Mouse (Mus musculus) cortical plate, adult 2 months (tissue): ENCODE data around the gene Gm20390. TPM values are rescaled to one million over a fixed set of nuclear protein-coding genes. Genes with fewer than 3 reads are reported as not detected.

Experiments
- H3K27ac ChIP-seq: fragments of 200-500 bp; 2 replicates; pipeline ENCODE4 v1.5.1; 2012; ENCODE audit warnings: low read length, control low read depth, inconsistent platforms; ENCODE audit not compliant: insufficient read depth
- H3K4me1 ChIP-seq: fragments of 200-500 bp; 2 replicates; pipeline ENCODE4 v1.6.1; 2011; ENCODE audit warnings: low read length; ENCODE audit not compliant: control insufficient read depth, insufficient read depth
- H3K4me3 ChIP-seq: fragments of 200-500 bp; 2 replicates; pipeline ENCODE4 v1.5.1; 2011; ENCODE audit warnings: mild to moderate bottlenecking, low read length, control low read depth; ENCODE audit not compliant: insufficient read depth
- CTCF ChIP-seq: fragments of 200-500 bp; IDR thresholded peaks from 2 replicates; pipeline ENCODE4 v1.5.1; 2011; ENCODE audit warnings: mild to moderate bottlenecking, control low read depth, low read length; ENCODE audit not compliant: insufficient read depth; ENCODE audit errors: extremely low read depth
- POLR2A ChIP-seq: fragments of 200-500 bp; IDR thresholded peaks from 2 replicates; pipeline ENCODE4 v1.6.1; 2011; ENCODE audit warnings: mild to moderate bottlenecking, low read length, control low read depth; ENCODE audit not compliant: insufficient read depth; ENCODE audit errors: extremely low read depth
- polyA plus RNA-seq: library from polyadenylated mRNA; depleted of rRNA; stranded (reverse); fragments of >200 nt; gene quantifications from 2 replicates; pipeline ENCODE4 v1.2.3, GENCODE M21; 2012; rRNA removed

Gm20390 gene
- polyA plus RNA-seq, 1 experiment: 67.5 TPM

GRCm38 (mm10) chr11:93908829-93909228 is 59.3 kb downstream of the Gm20390 start:
- no peak overlapping the region for H3K27ac ChIP-seq
- no peak overlapping the region for H3K4me3 ChIP-seq
- TF ChIP-seq CTCF: no peak
- TF ChIP-seq POLR2A: no peak
- H3K4me1 ChIP-seq: no peaks in the 10 kb centered on the region

GRCm38 (mm10) chr11:93907839-93908238 is 60.3 kb downstream of the Gm20390 start:
- TF ChIP-seq POLR2A (no peak), CTCF (no peak)
- Histone ChIP-seq H3K27ac (no peak overlapping the region), H3K4me3 (no peak overlapping the region)

GRCm38 (mm10) chr11:93906834-93907233 is 61.3 kb downstream of the Gm20390 start:
- no peak for TF ChIP-seq CTCF
- TF ChIP-seq POLR2A: no peak
- no peak overlapping the region for H3K4me3 ChIP-seq
- no peak overlapping the region for H3K27ac ChIP-seq
- H3K4me1 ChIP-seq: no peaks in the 10 kb centered on the region

More at GRCm38 (mm10) chr11:93907839-93908238, 60.3 kb downstream of the Gm20390 start:
- H3K4me1 ChIP-seq: no peaks in the 10 kb centered on the region

Other genes with a start within 250 kb of the Gm20390 start
- gene Utp18, start 82.5 kb downstream of the Gm20390 start, polyA plus RNA-seq: 12.4 and 13.7 TPM in 2 replicates
- gene Mbtd1, start 82.4 kb downstream of the Gm20390 start, polyA plus RNA-seq: 18.3 and 19.3 TPM in 2 replicates
- gene Nme2, start 12.0 kb downstream of the Gm20390 start, polyA plus RNA-seq: 108 and 129 TPM in 2 replicates
- gene Nme1, start 228 bp upstream of the Gm20390 start, polyA plus RNA-seq: 220 and 244 TPM in 2 replicates
- gene Spag9, start 27.8 kb upstream of the Gm20390 start, polyA plus RNA-seq: 126 and 130 TPM in 2 replicates
- gene Tob1, start 243.2 kb upstream of the Gm20390 start, polyA plus RNA-seq: 31.6 and 33.8 TPM in 2 replicates